Mouse (Mus musculus): ENCODE measurements around the gene Aip. TPM values are rescaled to one million over a fixed set of nuclear protein-coding genes. Genes with fewer than 3 reads are reported as not detected.
A peak's percentile ranks its signal among the peaks of the same experiment; 100 is the strongest.

Aip gene
- polyA plus RNA-seq, 1 experiment from 2014 or later = 55.2 TPM

- H3K4me3 ChIP-seq = peak overlapping the region; percentile 73
- H3K27ac ChIP-seq = no peak overlapping the region
- peaks cover 34% of the 10 kb centered on the region for H3K4me1 ChIP-seq
- no peaks in the 10 kb centered on the region for H3K27me3 ChIP-seq (ENCODE audit: poor library complexity, severe bottlenecking)
- DNase-seq (ENCODE audit: extremely low spot score, low spot score) = no peak
- H3K9me3 ChIP-seq = peaks cover 6% of the 10 kb centered on the region; the same call in 1 of the 2 replicates
- WGBS = 90% methylated on average over 11 of the region's 11 CpGs
- peaks cover 40% of the 10 kb centered on the region for H3K36me3 ChIP-seq (replicated peaks)
Observed at GRCm38 (mm10) chr19:4149283-4149682, 23.6 kb upstream of the Aip start.

- Histone ChIP-seq H3K9me3 (peaks cover 6% of the 10 kb centered on the region; the same call in 1 of the 2 replicates), H3K27ac (peak overlapping the region; percentile 88), H3K4me3 (peak overlapping the region; percentile 73), H3K36me3 (replicated peaks) (peaks cover 40% of the 10 kb centered on the region), H3K27me3 (ENCODE audit: poor library complexity, severe bottlenecking) (no peaks in the 10 kb centered on the region), H3K4me1 (peaks cover 34% of the 10 kb centered on the region)
- WGBS = 7% methylated on average over 8 of the region's 8 CpGs
- no peak for DNase-seq (ENCODE audit: extremely low spot score, low spot score)
Observed at GRCm38 (mm10) chr19:4148819-4149218, 23.2 kb upstream of the Aip start.

DNA sequence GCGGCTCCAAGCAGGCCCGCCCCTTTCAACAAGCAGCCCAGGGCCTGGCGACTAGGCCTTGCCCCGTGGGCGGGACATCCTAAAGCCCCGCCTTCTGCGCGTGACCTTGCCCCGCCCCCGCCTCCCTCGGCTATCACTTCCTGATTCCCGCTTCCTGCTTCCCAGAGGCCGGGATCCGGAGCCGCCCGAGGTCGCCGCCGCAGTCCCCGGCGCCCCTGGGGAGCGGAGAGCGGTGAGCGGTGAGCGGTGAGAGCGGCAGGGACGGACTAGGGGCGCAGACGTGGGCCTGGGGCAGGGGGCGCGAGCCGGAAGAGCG, 22.8 kb upstream of the Aip start, which contains the start of gene Coro1b:
Gene Coro1b, plus strand, starts transcription at position 129 of the 316 bp plus-strand sequence.
- peak; percentile 93 for DNase-seq (ENCODE audit: extremely low spot score, low spot score)
- Histone ChIP-seq H3K36me3 (replicated peaks) (peaks cover 37% of the 10 kb centered on the region), H3K27me3 (ENCODE audit: poor library complexity, severe bottlenecking) (no peaks in the 10 kb centered on the region), H3K4me3 (peak within 1 kb of the TSS; percentile 73), H3K27ac (peak within 1 kb of the TSS; percentile 88), H3K9me3 (peaks cover 6% of the 10 kb centered on the region; the same call in 1 of the 2 replicates), H3K4me1 (peaks cover 34% of the 10 kb centered on the region)
- under 1% methylated on average over 33 of the region's 33 CpGs for WGBS

DNA sequence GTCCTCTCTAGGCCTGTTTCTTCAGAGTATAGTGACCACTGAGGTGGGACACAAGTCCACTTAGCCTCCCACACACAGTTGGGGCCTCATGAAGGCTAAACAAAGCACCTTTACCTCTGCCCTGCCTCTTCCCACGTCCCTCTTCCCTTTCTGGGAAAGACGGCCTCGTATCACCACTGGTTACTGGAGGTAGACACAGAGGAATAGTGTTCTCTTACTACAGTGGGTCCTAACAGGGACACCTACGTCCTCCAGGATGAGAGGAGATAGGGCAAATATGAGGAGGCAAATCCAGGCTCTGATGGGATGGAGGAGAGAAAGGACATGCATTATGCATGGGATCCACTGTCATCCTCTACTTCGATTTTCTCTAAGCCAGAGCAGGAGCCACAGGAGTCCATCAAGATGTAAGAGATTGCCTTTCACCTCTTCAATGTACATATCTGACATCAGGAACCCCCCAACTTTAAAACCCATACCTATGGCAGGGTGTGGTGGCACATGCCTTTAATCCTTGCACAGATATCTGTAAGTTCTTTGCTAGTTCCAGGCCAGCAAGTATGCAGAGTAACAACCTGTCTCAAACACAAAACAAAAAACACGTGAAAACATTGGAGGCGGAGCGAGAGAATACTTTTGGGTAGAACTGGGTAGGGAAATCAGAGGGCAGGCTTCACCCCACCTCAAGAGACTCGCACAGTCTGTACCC, 22.3 kb upstream of the Aip start:
- WGBS = 39% methylated on average over 9 of the region's 9 CpGs
- Histone ChIP-seq H3K9me3 (peaks cover 6% of the 10 kb centered on the region; the same call in 1 of the 2 replicates), H3K27ac (peak overlapping the region; percentile 88), H3K4me1 (peaks cover 34% of the 10 kb centered on the region), H3K27me3 (ENCODE audit: poor library complexity, severe bottlenecking) (no peaks in the 10 kb centered on the region), H3K36me3 (replicated peaks) (peaks cover 32% of the 10 kb centered on the region), H3K4me3 (peak overlapping the region; percentile 73)
- DNase-seq (ENCODE audit: extremely low spot score, low spot score) = no peak

GRCm38 (mm10) chr19:4147022-4147405, 21.4 kb upstream of the Aip start:
- peaks cover 6% of the 10 kb centered on the region; the same call in 1 of the 2 replicates for H3K9me3 ChIP-seq
- peaks cover 34% of the 10 kb centered on the region for H3K4me1 ChIP-seq
- peaks cover 23% of the 10 kb centered on the region for H3K36me3 ChIP-seq (replicated peaks)
- H3K27me3 ChIP-seq (ENCODE audit: poor library complexity, severe bottlenecking) = no peaks in the 10 kb centered on the region
- 40% methylated on average over 3 of the region's 3 CpGs for WGBS
- no peak for DNase-seq (ENCODE audit: extremely low spot score, low spot score)
- no peak overlapping the region for H3K4me3 ChIP-seq
- 0 out of 2 replicates have a peak overlapping the region, but pooled peaks have one; percentile 8 for H3K27ac ChIP-seq

- Histone ChIP-seq H3K36me3 (replicated peaks) (peaks cover 18% of the 10 kb centered on the region), H3K4me1 (peaks cover 34% of the 10 kb centered on the region), H3K27me3 (ENCODE audit: poor library complexity, severe bottlenecking) (no peaks in the 10 kb centered on the region), H3K4me3 (no peak overlapping the region), H3K9me3 (peaks cover 6% of the 10 kb centered on the region; the same call in 1 of the 2 replicates), H3K27ac (0 out of 2 replicates have a peak overlapping the region, but pooled peaks have one; percentile 8)
- WGBS = 60% methylated on average over 12 of the region's 12 CpGs
- DNase-seq (ENCODE audit: extremely low spot score, low spot score) = no peak
Observed at GRCm38 (mm10) chr19:4146366-4147021, 20.8 kb upstream of the Aip start.

- WGBS = 89% methylated on average over 5 of the region's 5 CpGs
Observed at GRCm38 (mm10) chr19:4145936-4146335, 20.3 kb upstream of the Aip start.

DNA sequence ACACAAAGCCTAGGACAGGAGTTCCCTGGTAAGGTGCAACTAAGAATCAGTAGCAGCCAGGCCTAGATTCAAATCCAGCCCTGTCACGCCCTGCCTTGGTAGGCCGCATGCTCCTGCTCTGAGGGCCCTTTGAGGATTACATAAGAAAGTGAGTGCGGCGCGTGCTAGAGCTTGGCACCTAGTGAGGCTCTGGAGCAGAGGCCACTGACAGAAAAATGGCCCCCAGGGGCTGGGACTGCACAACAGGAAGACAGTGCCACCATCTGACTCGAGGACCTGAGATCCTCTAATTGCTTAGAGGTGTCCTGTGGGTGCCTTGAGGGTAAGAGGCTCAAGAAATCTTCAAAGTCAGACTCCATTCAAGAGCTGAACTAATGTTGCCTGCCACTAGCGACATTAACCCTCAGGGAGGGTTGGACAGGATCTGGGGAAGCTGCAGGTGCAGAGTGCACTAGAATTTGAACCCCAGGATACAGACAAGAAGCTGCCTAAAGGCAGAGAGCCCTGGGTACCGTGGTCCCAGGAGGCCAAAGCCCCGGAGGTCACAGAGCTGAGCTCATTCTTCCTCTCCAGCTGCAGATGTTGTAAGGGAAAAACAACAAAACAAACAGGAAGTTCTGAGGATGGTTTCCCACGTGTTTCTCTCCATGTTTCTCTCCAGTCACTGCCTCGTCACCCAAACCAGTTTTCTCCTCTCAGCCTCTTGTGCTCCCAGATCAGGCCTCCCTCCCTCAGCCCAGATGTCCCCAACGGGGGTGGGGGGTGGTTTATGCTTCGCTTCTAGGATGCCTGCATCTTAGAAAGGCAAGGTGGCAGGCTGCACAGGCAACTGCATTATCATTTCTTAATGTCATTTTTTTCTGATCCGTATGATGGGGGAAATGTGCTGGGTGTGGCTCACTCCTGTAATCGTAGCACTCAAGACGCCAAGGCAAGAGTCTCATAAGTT, 19.2 kb upstream of the Aip start:
- WGBS = 85% methylated on average over 16 of the region's 16 CpGs
- H3K4me3 ChIP-seq = no peak overlapping the region
- H3K36me3 ChIP-seq (replicated peaks) = peaks cover 1% of the 10 kb centered on the region; the same call in 1 of the 2 replicates
- no peaks in the 10 kb centered on the region for H3K27me3 ChIP-seq (ENCODE audit: poor library complexity, severe bottlenecking)
- no peak overlapping the region for H3K27ac ChIP-seq
- H3K9me3 ChIP-seq = peaks cover 6% of the 10 kb centered on the region; the same call in 1 of the 2 replicates
- peaks cover 34% of the 10 kb centered on the region for H3K4me1 ChIP-seq
- DNase-seq (ENCODE audit: extremely low spot score, low spot score) = no peak

More at GRCm38 (mm10) chr19:4145936-4146335, 20.3 kb upstream of the Aip start:
- Histone ChIP-seq H3K4me3 (no peak overlapping the region), H3K9me3 (peaks cover 6% of the 10 kb centered on the region; the same call in 1 of the 2 replicates), H3K27ac (no peak overlapping the region), H3K4me1 (peaks cover 34% of the 10 kb centered on the region), H3K36me3 (replicated peaks) (peaks cover 12% of the 10 kb centered on the region), H3K27me3 (ENCODE audit: poor library complexity, severe bottlenecking) (no peaks in the 10 kb centered on the region)
- DNase-seq (ENCODE audit: extremely low spot score, low spot score) = no peak

DNA sequence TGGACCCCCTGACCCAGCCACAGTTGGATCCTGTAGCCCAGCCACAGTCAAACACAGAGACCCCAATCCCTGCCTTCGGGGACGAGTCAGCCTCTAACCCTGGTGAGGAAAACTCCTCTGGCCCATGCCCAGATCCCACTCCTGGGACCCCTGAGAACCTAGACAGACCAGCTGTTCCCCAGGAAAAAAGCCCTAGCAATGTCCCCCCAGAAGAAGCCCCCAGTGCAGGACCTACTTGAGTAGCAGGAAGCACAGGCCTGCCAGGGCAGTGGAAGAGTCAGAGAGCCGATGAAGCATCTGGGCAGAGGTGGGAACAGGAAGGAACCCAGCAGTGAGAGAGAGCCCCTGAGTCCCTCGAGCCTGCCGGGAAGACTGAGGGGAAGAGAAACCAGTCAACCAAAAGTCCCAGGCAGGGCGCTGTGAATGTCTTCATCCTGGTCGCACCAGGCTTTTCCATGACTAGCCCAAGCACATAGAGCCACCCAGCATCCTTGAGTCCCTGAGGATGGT, 18.2 kb upstream of the Aip start, which contains the start of gene Cabp4:
Gene Cabp4, minus strand, starts transcription at position 275 of the 510 bp plus-strand sequence.
- H3K4me3 ChIP-seq = no peak within 1 kb of the TSS
- H3K36me3 ChIP-seq (replicated peaks) = no peaks in the 10 kb centered on the region
- no peaks in the 10 kb centered on the region for H3K27me3 ChIP-seq (ENCODE audit: poor library complexity, severe bottlenecking)
- 0 out of 2 replicates have a peak within 1 kb of the TSS, but pooled peaks have one; percentile 15 for H3K27ac ChIP-seq
- no peak for DNase-seq (ENCODE audit: extremely low spot score, low spot score)
- 80% methylated on average over 7 of the region's 7 CpGs for WGBS
- peaks cover 34% of the 10 kb centered on the region for H3K4me1 ChIP-seq
- H3K9me3 ChIP-seq = peaks cover 6% of the 10 kb centered on the region; the same call in 1 of the 2 replicates

- 0 out of 2 replicates have a peak overlapping the region, but pooled peaks have one; percentile 15 for H3K27ac ChIP-seq
- 95% methylated on average over 18 of the region's 18 CpGs for WGBS
Observed at GRCm38 (mm10) chr19:4142416-4143173, 16.9 kb upstream of the Aip start.

DNA sequence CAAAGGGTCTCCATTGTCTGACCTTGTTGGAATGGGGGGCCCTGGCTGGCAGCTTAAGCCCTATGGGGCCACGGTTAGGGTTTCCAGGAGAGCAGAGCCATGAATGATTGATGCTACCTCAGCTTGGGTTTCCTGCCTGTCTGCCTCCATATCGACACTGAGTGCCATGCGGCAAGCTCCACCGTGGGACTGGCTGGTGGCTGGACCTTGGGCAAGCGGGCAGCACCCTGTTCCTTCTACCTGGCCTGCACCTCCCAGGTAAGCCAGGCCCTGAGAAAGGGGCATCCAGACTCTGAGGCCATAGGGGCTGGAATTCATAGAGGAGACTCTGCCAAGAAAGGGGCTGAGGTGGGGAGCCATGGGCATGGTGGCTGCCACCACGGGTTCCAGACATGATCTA, 14.5 kb upstream of the Aip start:
- no peaks in the 10 kb centered on the region for H3K27me3 ChIP-seq (ENCODE audit: poor library complexity, severe bottlenecking)
- no peaks in the 10 kb centered on the region for H3K36me3 ChIP-seq (replicated peaks)
- no peaks in the 10 kb centered on the region for H3K9me3 ChIP-seq
- H3K27ac ChIP-seq = no peak overlapping the region
- 87% methylated on average over 6 of the region's 6 CpGs for WGBS
- no peak overlapping the region for H3K4me3 ChIP-seq
- DNase-seq (ENCODE audit: extremely low spot score, low spot score) = no peak
- H3K4me1 ChIP-seq = peaks cover 14% of the 10 kb centered on the region

More at GRCm38 (mm10) chr19:4142416-4143173, 16.9 kb upstream of the Aip start:
- no peak overlapping the region for H3K4me3 ChIP-seq
- peaks cover 23% of the 10 kb centered on the region for H3K4me1 ChIP-seq
- no peaks in the 10 kb centered on the region for H3K36me3 ChIP-seq (replicated peaks)
- no peaks in the 10 kb centered on the region for H3K27me3 ChIP-seq (ENCODE audit: poor library complexity, severe bottlenecking)
- DNase-seq (ENCODE audit: extremely low spot score, low spot score) = no peak
- H3K9me3 ChIP-seq = peaks cover 6% of the 10 kb centered on the region; the same call in 1 of the 2 replicates

Measured in forebrain, embryonic 10.5 days (tissue).